Mouse (Mus musculus) spleen, postnatal 36 days (tissue): ENCODE measurements around the gene Hic1.

Source experiments
- DNase-seq, 2 experiments: peaks; one replicate each; pipeline ENCODE4 v3.0.0; 2022; ENCODE audit warnings: low spot score in 2 of 2, mixed read lengths in 1 of 2

The Hic1 gene

GRCm38 (mm10) chr11:75118141-75118540, 51.2 kb downstream of the Hic1 start:
- DNase-seq, result no peak

- no peak for DNase-seq
These were observed 52.9 kb downstream of the Hic1 start for GRCm38 (mm10) chr11:75116379-75116778.
